Mouse (Mus musculus): ENCODE data around the gene Alox5. TPM values are rescaled to one million over a fixed set of nuclear protein-coding genes. Genes with fewer than 3 reads are reported as not detected.

Alox5 gene
- polyA plus RNA-seq, 1 experiment from 2014 or later = 2.3 TPM

GRCm38 (mm10) chr6:116417518-116418315 lies 43.3 kb downstream of the Alox5 start:
- 58% methylated on average over 6 of the region's 6 CpGs for WGBS
- Histone ChIP-seq H3K27ac (no peak overlapping the region), H3K4me3 (no peak overlapping the region), H3K9ac (no peak overlapping the region), H3K36me3 (no peaks in the 10 kb centered on the region), H3K4me1 (replicated peaks) (peaks cover 8% of the 10 kb centered on the region), H3K4me2 (no peak overlapping the region), H3K9me3 (replicated peaks) (no peaks in the 10 kb centered on the region), H3K27me3 (no peaks in the 10 kb centered on the region)
- no peak for ATAC-seq (replicated peaks; ENCODE audit: insufficient number of reproducible peaks, insufficient read depth, low FRiP score, low read depth)

- H3K4me3 ChIP-seq = no peak overlapping the region
- no peaks in the 10 kb centered on the region for H3K27me3 ChIP-seq
- peaks cover 8% of the 10 kb centered on the region for H3K4me1 ChIP-seq (replicated peaks)
- 87% methylated on average over 6 of the region's 6 CpGs for WGBS
- no peaks in the 10 kb centered on the region for H3K36me3 ChIP-seq
- H3K9me3 ChIP-seq (replicated peaks) = no peaks in the 10 kb centered on the region
- H3K27ac ChIP-seq = no peak overlapping the region
- no peak for ATAC-seq (replicated peaks; ENCODE audit: insufficient number of reproducible peaks, insufficient read depth, low FRiP score, low read depth)
- H3K9ac ChIP-seq = no peak overlapping the region
- H3K4me2 ChIP-seq = no peak overlapping the region
Observed at GRCm38 (mm10) chr6:116416000-116416552, 44.9 kb downstream of the Alox5 start.

GRCm38 (mm10) chr6:116415126-116415676 lies 45.8 kb downstream of the Alox5 start:
- Histone ChIP-seq H3K27ac (no peak overlapping the region), H3K36me3 (no peaks in the 10 kb centered on the region), H3K4me3 (no peak overlapping the region), H3K27me3 (no peaks in the 10 kb centered on the region), H3K4me1 (replicated peaks) (peaks cover 8% of the 10 kb centered on the region), H3K9ac (no peak overlapping the region), H3K4me2 (no peak overlapping the region), H3K9me3 (replicated peaks) (no peaks in the 10 kb centered on the region)
- WGBS = 50% methylated on average over 12 of the region's 12 CpGs
- no peak for ATAC-seq (replicated peaks; ENCODE audit: insufficient number of reproducible peaks, insufficient read depth, low FRiP score, low read depth)

DNA sequence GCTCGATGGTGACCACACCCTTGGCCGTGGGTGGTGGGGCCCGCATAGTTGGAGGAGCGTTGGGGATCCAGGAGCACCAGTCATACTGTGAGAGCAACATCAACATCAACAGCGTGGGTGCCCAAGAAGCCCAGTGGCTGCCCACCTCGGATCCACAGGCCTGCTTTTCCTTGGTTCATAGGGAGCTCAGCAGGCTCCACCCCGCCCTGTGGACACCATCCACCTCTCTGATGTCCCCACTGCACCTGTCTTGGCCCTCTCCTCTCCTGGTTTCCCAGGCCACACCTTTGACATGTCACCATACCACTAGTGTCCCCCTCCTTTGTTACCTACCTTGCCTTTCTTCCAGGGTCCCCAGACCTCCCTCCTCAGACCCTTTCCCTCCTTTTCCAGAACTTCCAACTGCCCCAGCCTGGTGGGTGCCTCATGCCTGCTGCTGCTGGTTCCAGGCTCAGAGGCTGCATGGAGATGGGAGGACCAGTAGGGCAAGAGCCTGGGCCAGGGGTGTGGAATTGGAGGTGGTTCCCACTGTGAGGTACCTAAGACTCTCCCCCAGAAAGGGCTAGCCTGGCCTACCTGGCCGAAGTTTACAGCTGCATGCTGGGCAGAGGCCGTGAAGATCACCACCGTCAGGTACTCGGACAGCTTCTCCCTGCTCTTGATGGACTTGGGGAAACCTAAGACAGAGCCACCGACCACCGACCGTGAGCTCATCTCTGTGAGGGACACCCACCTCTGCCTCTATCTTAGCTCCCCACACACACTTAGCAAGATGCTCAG lies 48.2 kb downstream of the Alox5 start:
- no peak for ATAC-seq (replicated peaks; ENCODE audit: insufficient number of reproducible peaks, insufficient read depth, low FRiP score, low read depth)
- H3K4me1 ChIP-seq (replicated peaks) = peaks cover 8% of the 10 kb centered on the region
- H3K27ac ChIP-seq = no peak overlapping the region
- no peak overlapping the region for H3K4me3 ChIP-seq
- no peaks in the 10 kb centered on the region for H3K36me3 ChIP-seq
- no peak overlapping the region for H3K4me2 ChIP-seq
- H3K9ac ChIP-seq = no peak overlapping the region
- no peaks in the 10 kb centered on the region for H3K27me3 ChIP-seq
- WGBS = 93% methylated on average over 14 of the region's 14 CpGs
- H3K9me3 ChIP-seq (replicated peaks) = no peaks in the 10 kb centered on the region

DNA sequence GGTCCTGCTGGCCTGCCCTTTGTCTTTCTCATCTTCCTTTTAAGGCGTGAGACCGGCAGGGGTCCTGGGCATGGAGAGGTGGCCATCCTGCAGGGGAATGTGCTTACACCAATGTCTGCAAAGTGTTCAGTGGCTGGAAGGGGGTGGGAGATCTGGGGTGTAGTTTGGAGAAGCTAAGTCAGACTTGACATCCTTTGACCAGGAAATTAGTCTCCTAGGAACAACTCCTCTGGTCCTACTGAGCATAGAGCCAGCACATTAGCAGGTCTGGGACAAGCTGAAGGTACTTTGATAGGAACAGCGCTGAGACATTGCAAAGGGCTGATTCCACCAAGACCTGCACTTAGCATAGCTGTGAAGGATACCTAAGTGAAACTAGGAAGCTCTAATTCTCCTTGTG lies 49.3 kb downstream of the Alox5 start:
- 84% methylated on average over 3 of the region's 3 CpGs for WGBS
- Histone ChIP-seq H3K36me3 (no peaks in the 10 kb centered on the region), H3K9ac (no peak overlapping the region), H3K27me3 (no peaks in the 10 kb centered on the region), H3K4me2 (no peak overlapping the region), H3K4me1 (replicated peaks) (peaks cover 8% of the 10 kb centered on the region), H3K9me3 (replicated peaks) (no peaks in the 10 kb centered on the region), H3K27ac (no peak overlapping the region), H3K4me3 (no peak overlapping the region)
- ATAC-seq (replicated peaks; ENCODE audit: insufficient number of reproducible peaks, insufficient read depth, low FRiP score, low read depth) = no peak

DNA sequence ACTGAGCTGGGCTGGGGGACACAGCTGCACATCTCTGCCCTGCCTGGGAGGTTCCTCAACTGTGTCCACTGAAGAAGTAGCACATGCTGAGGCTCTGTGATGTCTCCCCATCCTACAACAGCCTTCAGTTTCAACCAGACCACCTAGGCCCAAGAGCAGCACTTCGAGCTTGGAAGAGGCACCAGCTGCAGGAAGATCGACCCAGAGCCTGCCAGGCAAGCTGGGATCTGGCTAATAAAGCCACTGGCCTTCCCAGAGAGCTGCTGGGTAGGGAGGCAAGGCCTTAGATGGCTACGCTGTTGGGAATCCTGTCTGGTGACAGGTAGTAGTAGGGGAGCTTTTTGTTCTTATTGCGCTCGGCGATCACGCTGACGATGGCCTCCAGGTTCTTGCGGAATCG lies 50.5 kb downstream of the Alox5 start:
- Histone ChIP-seq H3K4me1 (replicated peaks) (peaks cover 4% of the 10 kb centered on the region), H3K27me3 (no peaks in the 10 kb centered on the region), H3K36me3 (no peaks in the 10 kb centered on the region), H3K9ac (no peak overlapping the region), H3K4me3 (no peak overlapping the region), H3K27ac (no peak overlapping the region), H3K9me3 (replicated peaks) (no peaks in the 10 kb centered on the region), H3K4me2 (no peak overlapping the region)
- no peak for ATAC-seq (replicated peaks; ENCODE audit: insufficient number of reproducible peaks, insufficient read depth, low FRiP score, low read depth)
- 94% methylated on average over 10 of the region's 10 CpGs for WGBS

DNA sequence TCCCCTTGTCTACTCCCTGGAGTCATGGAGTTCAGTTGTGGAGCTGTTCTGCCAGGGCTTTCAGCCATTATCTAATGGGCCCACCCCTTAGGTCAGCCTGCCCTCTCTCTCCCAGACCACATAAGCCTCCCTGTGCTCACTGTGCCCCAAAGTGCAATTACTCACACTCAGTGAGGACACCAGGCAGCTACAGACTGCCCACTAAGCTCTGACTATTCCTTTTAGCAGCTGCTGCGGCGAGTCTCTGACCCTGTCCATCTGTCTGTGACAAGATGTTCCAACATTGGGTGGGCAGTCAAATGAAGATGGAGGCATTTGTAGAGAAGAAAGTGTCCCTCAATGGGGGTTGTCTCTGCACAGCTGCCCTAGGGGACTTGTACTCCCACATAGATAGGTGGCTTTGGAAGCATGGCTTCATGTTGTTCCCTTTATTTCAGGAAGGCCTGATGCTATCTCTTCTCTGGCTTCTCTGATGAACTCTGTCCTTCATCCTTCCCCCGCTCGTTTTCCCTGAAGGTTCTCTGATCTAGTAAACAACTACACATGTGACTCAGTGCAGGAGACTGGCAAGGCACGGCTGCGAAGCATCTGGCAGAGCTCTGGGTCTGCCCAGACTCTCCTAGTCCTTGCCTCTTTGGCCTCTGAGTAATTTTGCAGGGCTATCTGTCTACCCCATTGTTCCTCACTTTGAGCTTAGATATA lies 52.9 kb downstream of the Alox5 start:
- H3K9me3 ChIP-seq (replicated peaks) = no peaks in the 10 kb centered on the region
- H3K36me3 ChIP-seq = no peaks in the 10 kb centered on the region
- ATAC-seq (replicated peaks; ENCODE audit: insufficient number of reproducible peaks, insufficient read depth, low FRiP score, low read depth) = no peak
- WGBS = 81% methylated on average over 6 of the region's 6 CpGs
- no peak overlapping the region for H3K4me2 ChIP-seq
- no peaks in the 10 kb centered on the region for H3K27me3 ChIP-seq
- H3K4me3 ChIP-seq = no peak overlapping the region
- no peak overlapping the region for H3K27ac ChIP-seq
- no peaks in the 10 kb centered on the region for H3K4me1 ChIP-seq (replicated peaks)
- H3K9ac ChIP-seq = no peak overlapping the region

GRCm38 (mm10) chr6:116407216-116407615 lies 53.8 kb downstream of the Alox5 start:
- H3K9ac ChIP-seq = no peak overlapping the region
- no peak for ATAC-seq (replicated peaks; ENCODE audit: insufficient number of reproducible peaks, insufficient read depth, low FRiP score, low read depth)
- WGBS = 90% methylated on average over 4 of the region's 4 CpGs
- no peaks in the 10 kb centered on the region for H3K4me1 ChIP-seq (replicated peaks)
- H3K36me3 ChIP-seq = no peaks in the 10 kb centered on the region
- H3K27ac ChIP-seq = no peak overlapping the region
- no peak overlapping the region for H3K4me2 ChIP-seq
- H3K27me3 ChIP-seq = no peaks in the 10 kb centered on the region
- H3K4me3 ChIP-seq = no peak overlapping the region
- no peaks in the 10 kb centered on the region for H3K9me3 ChIP-seq (replicated peaks)

DNA sequence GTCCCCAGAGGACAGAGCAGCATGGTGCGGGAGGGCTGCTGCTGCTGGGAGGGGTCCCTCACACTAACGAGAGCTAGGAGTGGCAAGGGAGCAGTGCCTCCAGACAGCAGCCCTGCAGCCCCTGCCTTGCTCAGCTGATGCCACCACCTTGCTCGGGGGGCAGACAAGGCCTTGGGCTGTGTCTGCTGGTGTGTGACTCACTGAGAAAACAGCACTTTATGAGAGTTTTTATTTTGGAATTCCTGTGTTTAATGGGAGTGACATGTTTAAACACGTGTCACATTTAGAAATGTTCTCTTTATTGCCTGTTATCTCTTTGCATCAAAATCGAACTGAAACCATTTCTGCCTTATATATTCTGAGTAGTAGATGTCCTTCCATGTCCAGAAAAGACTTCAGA lies 54.3 kb downstream of the Alox5 start:
- Histone ChIP-seq H3K36me3 (no peaks in the 10 kb centered on the region), H3K4me1 (replicated peaks) (no peaks in the 10 kb centered on the region), H3K4me2 (no peak overlapping the region), H3K4me3 (no peak overlapping the region), H3K9me3 (replicated peaks) (no peaks in the 10 kb centered on the region), H3K9ac (no peak overlapping the region), H3K27me3 (no peaks in the 10 kb centered on the region), H3K27ac (no peak overlapping the region)
- ATAC-seq (replicated peaks; ENCODE audit: insufficient number of reproducible peaks, insufficient read depth, low FRiP score, low read depth) = no peak
- 80% methylated on average over 5 of the region's 5 CpGs for WGBS

- no peaks in the 10 kb centered on the region for H3K9me3 ChIP-seq (replicated peaks)
- no peaks in the 10 kb centered on the region for H3K4me1 ChIP-seq (replicated peaks)
- no peaks in the 10 kb centered on the region for H3K27me3 ChIP-seq
- no peak overlapping the region for H3K27ac ChIP-seq
- H3K36me3 ChIP-seq = no peaks in the 10 kb centered on the region
- ATAC-seq (replicated peaks; ENCODE audit: insufficient number of reproducible peaks, insufficient read depth, low FRiP score, low read depth) = no peak
- H3K4me2 ChIP-seq = no peak overlapping the region
- WGBS = 56% methylated on average over 2 of the region's 2 CpGs
- no peak overlapping the region for H3K9ac ChIP-seq
- no peak overlapping the region for H3K4me3 ChIP-seq
Observed at GRCm38 (mm10) chr6:116406152-116406551, 54.8 kb downstream of the Alox5 start.

DNA sequence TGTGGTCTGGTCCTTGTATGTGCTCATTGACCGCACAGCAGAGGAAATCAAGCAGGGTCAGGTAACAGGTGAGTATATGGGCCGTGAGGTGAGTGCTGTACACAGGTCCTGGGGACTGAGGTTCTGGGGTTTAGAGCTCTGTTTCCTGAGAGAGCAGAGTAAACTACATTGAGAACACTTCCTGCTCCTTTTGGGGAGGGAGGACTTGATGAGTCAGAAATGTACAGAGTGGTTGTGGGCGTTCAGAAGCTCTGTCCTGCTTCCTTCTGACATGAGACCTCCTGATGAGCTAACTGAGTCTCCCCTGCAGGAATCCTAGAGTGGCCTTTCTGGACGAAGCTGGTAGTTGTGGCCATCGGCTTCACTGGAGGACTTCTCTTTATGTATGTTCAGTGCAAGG lies 55.3 kb downstream of the Alox5 start:
- no peaks in the 10 kb centered on the region for H3K36me3 ChIP-seq
- no peaks in the 10 kb centered on the region for H3K27me3 ChIP-seq
- no peaks in the 10 kb centered on the region for H3K4me1 ChIP-seq (replicated peaks)
- H3K9ac ChIP-seq = no peak overlapping the region
- WGBS = 86% methylated on average over 5 of the region's 5 CpGs
- H3K9me3 ChIP-seq (replicated peaks) = no peaks in the 10 kb centered on the region
- no peak overlapping the region for H3K27ac ChIP-seq
- no peak for ATAC-seq (replicated peaks; ENCODE audit: insufficient number of reproducible peaks, insufficient read depth, low FRiP score, low read depth)
- H3K4me3 ChIP-seq = no peak overlapping the region
- no peak overlapping the region for H3K4me2 ChIP-seq
